Comparison of ENCODE assay signal across 10 mouse cellular contexts in the genomic region with DNA sequence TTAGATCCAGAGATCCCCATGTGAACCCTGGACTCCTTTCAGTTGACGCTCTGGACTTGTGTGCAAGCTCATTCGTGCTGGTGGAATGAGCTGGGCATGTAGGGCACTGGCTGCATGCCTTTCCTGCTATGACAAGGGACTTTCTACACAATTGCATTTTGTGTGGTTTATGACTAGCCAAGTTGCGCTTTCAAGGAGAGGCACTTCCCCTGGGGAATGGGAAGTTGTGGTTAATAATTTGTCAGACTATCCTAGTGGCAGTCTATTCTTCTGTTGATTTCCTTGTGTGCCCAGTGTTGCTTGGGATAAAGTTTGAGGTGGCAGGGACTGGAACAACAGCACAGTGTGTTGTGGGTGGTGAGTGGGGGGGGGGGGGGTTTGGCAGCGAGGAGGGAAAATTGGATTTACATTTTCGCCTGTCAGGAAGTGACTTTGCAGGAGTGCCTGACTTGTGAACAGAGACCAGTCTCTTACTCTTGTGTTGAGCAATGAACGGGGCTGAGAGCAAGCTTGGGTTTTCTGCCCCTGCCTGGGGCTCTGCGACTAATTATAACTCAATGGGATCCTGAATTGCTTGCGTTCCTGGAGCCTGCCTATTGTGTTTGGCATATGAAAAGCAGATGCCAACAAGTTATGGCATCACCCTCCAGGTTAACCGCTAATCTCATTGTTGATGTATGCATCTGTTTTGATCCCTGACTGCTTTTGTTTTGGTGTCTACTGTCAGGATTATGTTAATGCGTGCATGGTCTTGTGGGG. TPM values are rescaled to one million over a fixed set of nuclear protein-coding genes. Genes with fewer than 3 reads are reported as not detected.
DNase-seq lines count a peak whose midpoint lies in the region; ATAC-seq lines count a peak whose summit lies in the region.
"Had no signal": no experiment of that assay in that cellular context is flagged by ENCODE, and none has a peak within 500 bp of the region (broad histone marks: within the 10 kb centered on the region; RNA-seq: fewer than 3 reads in every experiment).

No protein-coding gene starts in this region.

- H3K9ac ChIP-seq in heart, embryonic 12.5 days, result peak overlapping the region; percentile 28; the same call in 1 of the 2 replicates
- no peak overlapping the region for H3K9ac ChIP-seq in kidney, embryonic 15.5 days

- intact Hi-C loops in gastrocnemius, postnatal 14 days (cut with DNase I; ENCODE audit: low total_unique reads), result no loop called here

- WGBS in heart, embryonic 12.5 days, result 41% methylated on average over 10 of the region's 10 CpGs
- 57% methylated on average over 10 of the region's 10 CpGs for WGBS in kidney, embryonic 15.5 days

- no peak for DNase-seq in heart, adult 9 months (ENCODE audit: low spot score in 2 of 2)
- peak; percentile 68 for DNase-seq in adipocyte (ENCODE audit: low spot score)
- DNase-seq in cerebellum, postnatal 4 days (ENCODE audit: low spot score in 2 of 2), result no peak
- no peak for DNase-seq in gastrocnemius, postnatal 14 days
- no peak for DNase-seq in ovary, adult 18-20 months (ENCODE audit: low spot score)

- no peaks in the 10 kb centered on the region for H3K27me3 ChIP-seq in heart, embryonic 12.5 days (replicated peaks)
- H3K27me3 ChIP-seq in kidney, embryonic 15.5 days, result no peaks in the 10 kb centered on the region

- H3K36me3 ChIP-seq in heart, embryonic 12.5 days, result no peaks in the 10 kb centered on the region
- H3K36me3 ChIP-seq in kidney, embryonic 15.5 days, result 0 out of 2 replicates have a peak, but pooled peaks cover 3% of the 10 kb centered on the region

- peak overlapping the region; percentile 88 for H3K27ac ChIP-seq in heart, embryonic 12.5 days (ENCODE audit: poor library complexity, severe bottlenecking)
- H3K27ac ChIP-seq in kidney, embryonic 15.5 days, result peak overlapping the region; percentile 76

- H3K4me3 ChIP-seq in heart, embryonic 12.5 days, result no peak overlapping the region
- H3K4me3 ChIP-seq in kidney, embryonic 15.5 days (replicated peaks), result no peak overlapping the region

- H3K4me1 ChIP-seq in heart, embryonic 12.5 days (replicated peaks), result peaks cover 56% of the 10 kb centered on the region
- peaks cover 62% of the 10 kb centered on the region for H3K4me1 ChIP-seq in kidney, embryonic 15.5 days

- peak overlapping the region; percentile 41 for H3K4me2 ChIP-seq in heart, embryonic 12.5 days
- peak overlapping the region; percentile 15 for H3K4me2 ChIP-seq in kidney, embryonic 15.5 days

- no peaks in the 10 kb centered on the region for H3K9me3 ChIP-seq in heart, embryonic 12.5 days (replicated peaks)
- H3K9me3 ChIP-seq in kidney, embryonic 15.5 days (replicated peaks), result no peaks in the 10 kb centered on the region

- no peak for ATAC-seq in heart, embryonic 12.5 days (ENCODE audit: insufficient number of reproducible peaks, low FRiP score)
- ATAC-seq in kidney, embryonic 15.5 days (replicated peaks; ENCODE audit: low FRiP score), result peak; percentile 9; the same call in 1 of the 2 replicates
- peak; percentile 80 for ATAC-seq in megakaryocyte, adult 5-6 weeks (ENCODE audit: poor library complexity, severe bottlenecking)

RNA-seq across cellular contexts. Expression of a gene that starts 3.8 kb away (rescaled TPM):
- polyA plus RNA-seq in heart, embryonic 12.5 days (2016; fragmentation: Nextera tagmentation; extraction: Ambion mirVana), result 3.9 and 5.0 TPM in 2 replicates
- polyA plus RNA-seq in kidney, embryonic 15.5 days (2015; fragmentation: Nextera tagmentation; extraction: Ambion mirVana), result 4.1 and 4.2 TPM in 2 replicates
- 3.6 and 4.8 TPM in 2 replicates for total RNA-seq in megakaryocyte, adult 5-6 weeks (2015)
- total RNA-seq in megakaryocyte, adult 5-6 weeks (2017), result 2.9 TPM in 2 replicates
- 1 to 10 TPM; 1.5 to 2.0 TPM for total RNA-seq in gastrocnemius, postnatal 14 days (2021)
- total RNA-seq: layer of hippocampus, adult 18-20 months had no signal

RNA-seq across cellular contexts. Expression of a gene that starts 26.0 kb away (rescaled TPM):
- not detected in 2 replicates for polyA plus RNA-seq in heart, embryonic 12.5 days (2016; fragmentation: Nextera tagmentation; extraction: Ambion mirVana)
- not detected in 2 replicates for polyA plus RNA-seq in kidney, embryonic 15.5 days (2015; fragmentation: Nextera tagmentation; extraction: Ambion mirVana)
- total RNA-seq in megakaryocyte, adult 5-6 weeks (2015), result not detected in 2 replicates
- not detected in 2 replicates for total RNA-seq in megakaryocyte, adult 5-6 weeks (2017)
- total RNA-seq in gastrocnemius, postnatal 14 days (2021), result not detected
- total RNA-seq: layer of hippocampus, adult 18-20 months had no signal
- polyA plus RNA-seq: cortical plate, adult 2 months had no signal

RNA-seq across cellular contexts. Expression of a gene that starts 33.0 kb away (rescaled TPM):
- polyA plus RNA-seq in heart, embryonic 12.5 days (2016; fragmentation: Nextera tagmentation; extraction: Ambion mirVana), result 0.48 TPM in 1 of 2 replicates, not detected in the other
- polyA plus RNA-seq in kidney, embryonic 15.5 days (2015; fragmentation: Nextera tagmentation; extraction: Ambion mirVana), result 0.51 TPM in 1 of 2 replicates, not detected in the other
- not detected in 2 replicates for total RNA-seq in megakaryocyte, adult 5-6 weeks (2015)
- total RNA-seq in megakaryocyte, adult 5-6 weeks (2017), result not detected in 2 replicates
- total RNA-seq in gastrocnemius, postnatal 14 days (2021), result not detected
- total RNA-seq: layer of hippocampus, adult 18-20 months had no signal
- polyA plus RNA-seq: cortical plate, adult 2 months had no signal

RNA-seq across cellular contexts. Expression of a gene that starts 42.7 kb away (rescaled TPM):
- not detected in 2 replicates for polyA plus RNA-seq in heart, embryonic 12.5 days (2016; fragmentation: Nextera tagmentation; extraction: Ambion mirVana)
- polyA plus RNA-seq in kidney, embryonic 15.5 days (2015; fragmentation: Nextera tagmentation; extraction: Ambion mirVana), result not detected in 2 replicates
- not detected in 2 replicates for total RNA-seq in megakaryocyte, adult 5-6 weeks (2015)
- not detected in 2 replicates for total RNA-seq in megakaryocyte, adult 5-6 weeks (2017)
- not detected for total RNA-seq in gastrocnemius, postnatal 14 days (2021)
- total RNA-seq: layer of hippocampus, adult 18-20 months had no signal
- polyA plus RNA-seq: cortical plate, adult 2 months had no signal

RNA-seq across cellular contexts. Expression of a gene that starts 48.0 kb away (rescaled TPM):
- polyA plus RNA-seq in heart, embryonic 12.5 days (2016; fragmentation: Nextera tagmentation; extraction: Ambion mirVana), result not detected in 2 replicates
- polyA plus RNA-seq in kidney, embryonic 15.5 days (2015; fragmentation: Nextera tagmentation; extraction: Ambion mirVana), result not detected in 2 replicates
- not detected in 2 replicates for total RNA-seq in megakaryocyte, adult 5-6 weeks (2015)
- total RNA-seq in megakaryocyte, adult 5-6 weeks (2017), result not detected in 2 replicates
- total RNA-seq in gastrocnemius, postnatal 14 days (2021), result not detected
- total RNA-seq: layer of hippocampus, adult 18-20 months had no signal
- polyA plus RNA-seq: cortical plate, adult 2 months had no signal
